Mouse (Mus musculus): ENCODE measurements around the gene Gatd1.

- no peak for TF ChIP-seq CTCF (IDR thresholded peaks at IDR 0.05; ENCODE audit: low read depth, low read length)
- TF ChIP-seq GATA1 (IDR thresholded peaks at IDR 0.05; ENCODE audit: borderline replicate concordance, low read length), result no peak
- TF ChIP-seq GATA2 (IDR thresholded peaks at IDR 0.05; ENCODE audit: borderline replicate concordance, low read depth, low read length), result no peak
Observed at GRCm38 (mm10) chr7:141374399-141374798, 39.5 kb downstream of the Gatd1 start.
